Mouse (Mus musculus): ENCODE measurements around the gene Olfr1441. TPM values are rescaled to one million over a fixed set of nuclear protein-coding genes. Genes with fewer than 3 reads are reported as not detected.

Gene Olfr1441
- polyA plus RNA-seq, 1 experiment from 2014 or later: not detected

- ATAC-seq (ENCODE audit: low FRiP score): no peak
- H3K9ac ChIP-seq: no peak overlapping the region
- WGBS: 61% methylated on average over 1 of the region's 1 CpGs
- no peaks in the 10 kb centered on the region for H3K9me3 ChIP-seq
- no peak overlapping the region for H3K27ac ChIP-seq
- H3K27me3 ChIP-seq: no peaks in the 10 kb centered on the region
- no peak overlapping the region for H3K4me3 ChIP-seq
- H3K4me1 ChIP-seq (replicated peaks): no peaks in the 10 kb centered on the region
- no peak overlapping the region for H3K4me2 ChIP-seq
- no peaks in the 10 kb centered on the region for H3K36me3 ChIP-seq
Measured at GRCm38 (mm10) chr19:12439581-12439980, 22.3 kb downstream of the Olfr1441 start.

DNA sequence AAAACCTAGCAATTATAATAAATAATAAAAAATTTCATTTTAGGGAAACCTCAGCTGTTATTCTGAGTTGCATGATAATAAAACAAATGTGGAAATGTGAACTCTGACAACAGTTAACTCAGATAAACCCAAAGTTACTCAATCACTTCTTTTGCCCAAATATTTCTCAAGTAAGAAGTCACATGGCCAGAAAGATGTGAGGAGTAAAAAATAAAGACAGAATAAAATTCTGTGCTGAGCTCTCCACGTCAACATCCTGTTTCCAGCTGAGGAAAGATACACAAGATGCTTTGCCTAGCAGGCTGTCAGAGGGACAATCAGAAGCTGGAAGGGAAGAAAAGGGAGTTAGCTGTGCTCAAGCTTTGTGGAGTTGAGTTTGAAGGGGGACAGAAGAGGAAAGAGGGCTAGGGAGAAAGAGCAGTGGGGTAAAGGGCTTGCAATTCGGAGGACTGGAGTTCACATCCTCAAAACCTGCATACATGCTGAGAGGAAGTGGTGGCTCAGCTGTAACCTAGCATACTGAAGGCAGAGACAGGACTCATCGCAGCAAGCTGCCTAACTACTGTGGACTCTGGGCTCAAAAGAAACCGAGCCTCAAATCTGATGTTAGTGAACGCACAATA is 23.0 kb downstream of the Olfr1441 start:
- Histone ChIP-seq H3K9me3 (no peaks in the 10 kb centered on the region), H3K36me3 (no peaks in the 10 kb centered on the region), H3K4me2 (no peak overlapping the region), H3K4me3 (no peak overlapping the region), H3K27ac (no peak overlapping the region), H3K4me1 (replicated peaks) (no peaks in the 10 kb centered on the region), H3K27me3 (no peaks in the 10 kb centered on the region), H3K9ac (no peak overlapping the region)
- 74% methylated on average over 5 of the region's 5 CpGs for WGBS
- ATAC-seq (ENCODE audit: low FRiP score): no peak

DNA sequence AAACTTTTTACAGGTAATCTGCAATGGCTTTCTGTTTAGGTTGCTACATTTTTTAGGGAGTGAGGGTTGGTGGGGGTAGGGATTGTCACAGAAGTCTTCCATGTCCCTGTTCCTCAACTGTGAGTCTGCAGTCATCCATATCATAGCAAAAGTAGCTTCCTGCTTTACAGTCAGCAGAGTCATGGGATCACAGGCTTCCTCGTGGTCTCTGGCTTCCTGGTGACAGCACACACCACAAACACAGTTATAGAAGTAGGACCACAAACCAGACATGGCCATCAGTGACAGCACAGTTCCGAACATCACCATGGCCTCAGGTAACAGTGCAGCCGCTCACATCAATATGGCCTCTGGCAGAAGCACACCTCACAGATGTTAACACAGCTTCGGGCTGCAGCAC is 25.3 kb downstream of the Olfr1441 start:
- H3K27me3 ChIP-seq: no peaks in the 10 kb centered on the region
- WGBS: 82% methylated on average over 4 of the region's 4 CpGs

DNA sequence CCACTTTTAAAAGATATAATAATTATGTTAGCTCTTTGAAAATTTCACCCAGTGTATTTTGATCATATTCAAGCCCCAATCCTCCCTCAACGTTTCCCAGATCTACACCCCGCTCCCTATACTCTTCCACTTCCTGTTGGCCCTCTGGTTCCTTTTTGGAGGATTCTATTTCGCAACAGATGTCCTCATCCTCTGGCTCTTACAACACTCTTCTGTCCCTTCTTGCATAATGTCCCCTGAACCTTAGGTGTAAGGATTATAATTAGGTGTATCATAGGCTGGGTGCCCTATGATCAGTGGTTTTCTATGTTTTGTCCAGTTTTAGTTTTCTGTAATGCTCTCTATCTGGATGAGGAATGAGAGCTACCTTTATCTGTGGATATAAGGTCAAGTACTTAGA is 27.8 kb downstream of the Olfr1441 start:
- Histone ChIP-seq H3K27me3 (no peaks in the 10 kb centered on the region), H3K4me1 (replicated peaks) (no peaks in the 10 kb centered on the region), H3K9me3 (no peaks in the 10 kb centered on the region), H3K4me3 (no peak overlapping the region), H3K9ac (no peak overlapping the region), H3K27ac (no peak overlapping the region), H3K36me3 (no peaks in the 10 kb centered on the region), H3K4me2 (no peak overlapping the region)
- 86% methylated on average over 3 of the region's 3 CpGs for WGBS
- ATAC-seq (ENCODE audit: low FRiP score): no peak

More for the DNA sequence above, 25.3 kb downstream of the Olfr1441 start:
- Histone ChIP-seq H3K36me3 (no peaks in the 10 kb centered on the region), H3K4me2 (no peak overlapping the region), H3K27ac (no peak overlapping the region), H3K9me3 (no peaks in the 10 kb centered on the region), H3K4me3 (no peak overlapping the region), H3K9ac (no peak overlapping the region), H3K4me1 (replicated peaks) (no peaks in the 10 kb centered on the region)
- no peak for ATAC-seq (ENCODE audit: low FRiP score)

DNA sequence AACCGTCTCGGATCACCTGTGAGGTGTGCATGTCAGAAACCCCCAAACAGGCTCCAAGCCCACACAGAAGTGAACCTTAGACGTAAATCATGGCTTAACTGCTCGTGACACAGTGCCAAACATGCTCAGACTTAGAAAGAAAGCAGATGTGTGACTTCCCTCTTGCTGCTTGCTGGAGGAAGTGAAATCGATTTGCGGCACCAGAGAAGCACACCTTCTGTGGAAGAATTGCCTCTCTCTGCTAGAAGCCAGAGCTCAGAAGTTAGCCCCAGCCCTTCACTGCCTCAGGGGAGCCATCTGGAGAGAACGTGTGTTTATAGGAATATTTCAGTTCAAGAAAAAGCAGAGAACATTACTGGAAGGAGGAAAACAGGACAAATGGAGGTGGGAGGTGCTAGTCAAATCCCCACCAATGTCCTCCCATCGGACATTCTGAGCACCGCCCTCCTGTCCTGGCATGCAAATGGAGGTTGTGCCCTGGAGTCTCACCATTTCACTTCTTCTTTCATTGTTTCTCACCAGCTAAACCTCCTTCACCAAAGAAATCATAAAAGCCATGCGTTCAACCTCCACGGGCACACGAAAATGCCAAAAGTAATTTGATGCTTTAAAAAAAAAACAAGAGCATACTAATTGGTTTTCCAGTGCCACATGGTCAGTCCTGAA is 40.3 kb downstream of the Olfr1441 start:
- ATAC-seq (ENCODE audit: low FRiP score): no peak
- 84% methylated on average over 12 of the region's 12 CpGs for WGBS
- no peaks in the 10 kb centered on the region for H3K36me3 ChIP-seq
- H3K27ac ChIP-seq: no peak overlapping the region
- H3K27me3 ChIP-seq: no peaks in the 10 kb centered on the region
- no peaks in the 10 kb centered on the region for H3K4me1 ChIP-seq (replicated peaks)
- H3K4me3 ChIP-seq: no peak overlapping the region
- H3K9ac ChIP-seq: no peak overlapping the region
- no peaks in the 10 kb centered on the region for H3K9me3 ChIP-seq
- H3K4me2 ChIP-seq: no peak overlapping the region

- WGBS: 89% methylated on average over 4 of the region's 4 CpGs
- no peak overlapping the region for H3K9ac ChIP-seq
- H3K27ac ChIP-seq: no peak overlapping the region
- ATAC-seq (ENCODE audit: low FRiP score): no peak
- H3K4me3 ChIP-seq: no peak overlapping the region
- H3K36me3 ChIP-seq: 0 out of 2 replicates have a peak, but pooled peaks cover under 1% of the 10 kb centered on the region
- H3K4me2 ChIP-seq: no peak overlapping the region
- H3K27me3 ChIP-seq: no peaks in the 10 kb centered on the region
- no peaks in the 10 kb centered on the region for H3K4me1 ChIP-seq (replicated peaks)
- no peaks in the 10 kb centered on the region for H3K9me3 ChIP-seq
Measured at GRCm38 (mm10) chr19:12459516-12459915, 42.3 kb downstream of the Olfr1441 start.

GRCm38 (mm10) chr19:12460282-12461249 is 43.3 kb downstream of the Olfr1441 start, which contains the start of gene Mpeg1:
Gene Mpeg1, plus strand, starts transcription at chr19:12460779.
- H3K4me2 ChIP-seq: no peak within 1 kb of the TSS
- H3K4me1 ChIP-seq (replicated peaks): no peaks in the 10 kb centered on the region
- H3K4me3 ChIP-seq: no peak within 1 kb of the TSS
- 82% methylated on average over 11 of the region's 11 CpGs for WGBS
- H3K36me3 ChIP-seq: 0 out of 2 replicates have a peak, but pooled peaks cover 4% of the 10 kb centered on the region
- H3K27me3 ChIP-seq: no peaks in the 10 kb centered on the region
- ATAC-seq (ENCODE audit: low FRiP score): no peak
- no peaks in the 10 kb centered on the region for H3K9me3 ChIP-seq
- H3K9ac ChIP-seq: no peak within 1 kb of the TSS
- no peak within 1 kb of the TSS for H3K27ac ChIP-seq

- Histone ChIP-seq H3K9ac (no peak overlapping the region), H3K27ac (no peak overlapping the region), H3K4me1 (replicated peaks) (no peaks in the 10 kb centered on the region), H3K27me3 (no peaks in the 10 kb centered on the region), H3K4me2 (no peak overlapping the region), H3K9me3 (no peaks in the 10 kb centered on the region), H3K36me3 (peaks cover 10% of the 10 kb centered on the region), H3K4me3 (no peak overlapping the region)
- WGBS: 73% methylated on average over 7 of the region's 7 CpGs
- no peak for ATAC-seq (ENCODE audit: low FRiP score)
Measured at GRCm38 (mm10) chr19:12462851-12463721, 45.9 kb downstream of the Olfr1441 start.

DNA sequence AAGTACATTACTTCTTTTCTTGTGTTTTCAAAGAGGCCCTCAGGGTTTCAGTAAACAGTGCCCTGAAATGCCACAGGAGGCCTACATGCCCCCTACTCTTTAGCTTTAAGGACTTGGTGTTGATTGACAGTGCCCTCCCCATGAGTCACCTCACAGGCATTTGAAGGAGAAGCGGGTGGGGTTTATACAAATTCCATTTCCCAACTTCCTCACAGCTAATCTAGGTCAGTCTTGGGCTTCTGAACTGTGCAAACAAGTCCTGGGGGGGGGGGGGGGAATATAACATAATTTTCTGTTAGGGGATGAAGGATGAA is 46.4 kb downstream of the Olfr1441 start:
- Histone ChIP-seq H3K4me1 (replicated peaks) (no peaks in the 10 kb centered on the region), H3K27me3 (no peaks in the 10 kb centered on the region), H3K4me2 (no peak overlapping the region), H3K4me3 (no peak overlapping the region), H3K36me3 (peaks cover 15% of the 10 kb centered on the region), H3K9ac (no peak overlapping the region), H3K9me3 (no peaks in the 10 kb centered on the region), H3K27ac (no peak overlapping the region)
- no peak for ATAC-seq (ENCODE audit: low FRiP score)
- 35% methylated on average over 1 of the region's 1 CpGs for WGBS

GRCm38 (mm10) chr19:12464127-12464526 is 46.9 kb downstream of the Olfr1441 start:
- no peak overlapping the region for H3K4me2 ChIP-seq
- H3K27me3 ChIP-seq: no peaks in the 10 kb centered on the region
- ATAC-seq (ENCODE audit: low FRiP score): no peak
- no peaks in the 10 kb centered on the region for H3K9me3 ChIP-seq
- H3K9ac ChIP-seq: no peak overlapping the region
- H3K36me3 ChIP-seq: peaks cover 20% of the 10 kb centered on the region
- no peaks in the 10 kb centered on the region for H3K4me1 ChIP-seq (replicated peaks)
- no peak overlapping the region for H3K4me3 ChIP-seq
- 82% methylated on average over 5 of the region's 5 CpGs for WGBS
- H3K27ac ChIP-seq: no peak overlapping the region

DNA sequence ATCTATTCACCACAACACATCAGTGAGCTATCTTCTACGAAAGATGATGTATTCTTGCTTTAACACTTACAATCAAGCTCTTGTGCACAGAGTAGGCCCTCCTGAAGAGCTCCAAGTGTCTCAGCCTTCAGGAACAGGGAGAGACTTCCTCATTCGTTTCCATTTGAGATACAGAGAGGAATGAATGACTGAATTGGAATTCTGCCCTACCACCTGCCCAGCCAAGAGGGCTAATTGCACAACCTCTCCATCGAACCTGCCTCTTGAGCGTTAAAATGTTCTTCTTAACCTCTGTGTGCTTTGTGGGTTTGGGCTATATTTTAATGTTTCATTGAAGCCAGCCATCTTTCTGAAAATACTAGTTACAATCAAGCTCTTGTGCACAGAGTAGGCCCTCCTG is 47.4 kb downstream of the Olfr1441 start:
- no peak overlapping the region for H3K4me3 ChIP-seq
- ATAC-seq (ENCODE audit: low FRiP score): no peak
- no peaks in the 10 kb centered on the region for H3K27me3 ChIP-seq
- H3K4me2 ChIP-seq: no peak overlapping the region
- no peak overlapping the region for H3K9ac ChIP-seq
- peaks cover 25% of the 10 kb centered on the region for H3K36me3 ChIP-seq
- H3K4me1 ChIP-seq (replicated peaks): no peaks in the 10 kb centered on the region
- no peaks in the 10 kb centered on the region for H3K9me3 ChIP-seq
- WGBS: 84% methylated on average over 4 of the region's 4 CpGs
- no peak overlapping the region for H3K27ac ChIP-seq
